Mouse (Mus musculus) liver, adult 2 months (tissue): ENCODE results near the gene Ssh3.

Experiments used
- CTCF ChIP-seq: fragments of 200-500 bp; IDR thresholded peaks from 2 replicates; pipeline ENCODE4 v1.5.1; 2011; ENCODE audit warnings: low read depth, low read length, control low read depth
- POLR2A ChIP-seq: fragments of 200-500 bp; IDR thresholded peaks from 2 replicates; pipeline ENCODE4 v1.6.1; 2011; ENCODE audit warnings: low read length, control low read depth; ENCODE audit not compliant: insufficient read depth; ENCODE audit errors: extremely low read depth

GRCm38 (mm10) chr19:4213524-4213974, 55.4 kb downstream of the Ssh3 start:
- TF ChIP-seq POLR2A (no peak), CTCF (no peak)
